Mouse (Mus musculus): ENCODE data around the gene C9. TPM values are rescaled to one million over a fixed set of nuclear protein-coding genes. Genes with fewer than 3 reads are reported as not detected.

The C9 gene
- polyA plus RNA-seq (2015; fragmentation: Nextera tagmentation; extraction: Ambion mirVana) = not detected in 2 replicates

GRCm38 (mm10) chr15:6445135-6445534 is at the start of gene C9:
Gene C9 (plus strand): TSS chr15:6445327.
- H3K4me2 ChIP-seq = no peak within 1 kb of the TSS
- H3K9ac ChIP-seq = no peak within 1 kb of the TSS
- H3K36me3 ChIP-seq (ENCODE audit: poor library complexity, severe bottlenecking) = no peaks in the 10 kb centered on the region
- no peak for ATAC-seq
- H3K27ac ChIP-seq = no peak within 1 kb of the TSS
- no peak within 1 kb of the TSS for H3K4me3 ChIP-seq
- WGBS = 77% methylated on average over 2 of the region's 2 CpGs
- H3K27me3 ChIP-seq = no peaks in the 10 kb centered on the region
- H3K9me3 ChIP-seq (replicated peaks) = no peaks in the 10 kb centered on the region
- H3K4me1 ChIP-seq = peaks cover 8% of the 10 kb centered on the region; the same call in 1 of the 2 replicates

DNA sequence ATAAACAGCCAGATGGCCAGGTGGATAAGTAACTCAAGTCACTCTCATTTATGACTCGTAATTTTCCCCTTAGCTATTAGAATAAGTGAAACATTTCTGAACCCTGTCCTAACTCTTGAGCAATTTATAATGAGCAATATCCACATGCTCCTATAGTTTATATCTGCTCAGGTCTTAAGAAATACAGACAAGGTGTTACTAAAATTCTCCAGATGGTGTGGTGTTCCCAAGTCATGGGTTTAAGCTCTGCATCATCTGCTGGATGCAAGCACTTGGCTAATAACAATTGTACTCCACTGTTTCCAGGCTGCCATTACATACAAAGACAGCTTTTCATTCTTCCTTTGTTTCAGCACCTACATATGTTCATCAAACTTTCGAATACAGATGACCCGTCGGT is 46.9 kb upstream of the C9 start:
- no peaks in the 10 kb centered on the region for H3K36me3 ChIP-seq (ENCODE audit: poor library complexity, severe bottlenecking)
- H3K4me1 ChIP-seq = no peaks in the 10 kb centered on the region
- ATAC-seq = no peak
- H3K27me3 ChIP-seq = no peaks in the 10 kb centered on the region
- no peak overlapping the region for H3K9ac ChIP-seq
- no peak overlapping the region for H3K4me2 ChIP-seq
- no peak overlapping the region for H3K4me3 ChIP-seq
- H3K9me3 ChIP-seq (replicated peaks) = no peaks in the 10 kb centered on the region
- WGBS = 86% methylated on average over 4 of the region's 4 CpGs
- H3K27ac ChIP-seq = no peak overlapping the region

DNA sequence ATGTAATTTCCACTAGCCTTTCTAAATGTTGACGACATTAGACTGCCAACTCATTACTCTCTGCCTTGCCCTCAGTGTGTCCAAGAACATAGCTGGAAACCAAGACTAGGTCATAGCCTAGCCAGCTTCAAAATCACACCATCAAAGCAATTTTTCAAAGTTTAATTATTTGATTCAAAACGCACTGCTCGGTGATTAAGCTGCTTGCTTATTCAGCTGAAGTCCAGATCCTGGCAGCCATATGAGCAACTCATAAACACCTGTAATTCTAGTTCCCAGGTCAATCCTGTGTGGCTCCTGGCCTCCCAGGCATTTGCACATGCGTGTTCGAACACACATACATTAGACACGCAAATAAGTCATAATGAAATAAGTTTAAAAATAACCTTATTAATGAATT is 46.2 kb upstream of the C9 start:
- no peak overlapping the region for H3K9ac ChIP-seq
- H3K27me3 ChIP-seq = no peaks in the 10 kb centered on the region
- H3K9me3 ChIP-seq (replicated peaks) = no peaks in the 10 kb centered on the region
- H3K4me3 ChIP-seq = no peak overlapping the region
- H3K36me3 ChIP-seq (ENCODE audit: poor library complexity, severe bottlenecking) = no peaks in the 10 kb centered on the region
- H3K27ac ChIP-seq = no peak overlapping the region
- H3K4me2 ChIP-seq = no peak overlapping the region
- 84% methylated on average over 6 of the region's 6 CpGs for WGBS
- ATAC-seq = no peak
- no peaks in the 10 kb centered on the region for H3K4me1 ChIP-seq

GRCm38 (mm10) chr15:6400115-6400514 is 45.0 kb upstream of the C9 start:
- 88% methylated on average over 8 of the region's 8 CpGs for WGBS
- no peaks in the 10 kb centered on the region for H3K27me3 ChIP-seq
- no peak overlapping the region for H3K4me2 ChIP-seq
- ATAC-seq = no peak
- H3K4me3 ChIP-seq = no peak overlapping the region
- no peaks in the 10 kb centered on the region for H3K36me3 ChIP-seq (ENCODE audit: poor library complexity, severe bottlenecking)
- H3K27ac ChIP-seq = no peak overlapping the region
- H3K9me3 ChIP-seq (replicated peaks) = no peaks in the 10 kb centered on the region
- H3K4me1 ChIP-seq = no peaks in the 10 kb centered on the region
- H3K9ac ChIP-seq = no peak overlapping the region

- Histone ChIP-seq H3K36me3 (ENCODE audit: poor library complexity, severe bottlenecking) (no peaks in the 10 kb centered on the region), H3K27ac (no peak overlapping the region), H3K4me2 (no peak overlapping the region), H3K9me3 (replicated peaks) (no peaks in the 10 kb centered on the region), H3K4me3 (no peak overlapping the region), H3K27me3 (no peaks in the 10 kb centered on the region), H3K9ac (no peak overlapping the region), H3K4me1 (no peaks in the 10 kb centered on the region)
- WGBS = 96% methylated on average over 2 of the region's 2 CpGs
- ATAC-seq = no peak
These were observed 42.7 kb upstream of the C9 start for GRCm38 (mm10) chr15:6402433-6402832.

DNA sequence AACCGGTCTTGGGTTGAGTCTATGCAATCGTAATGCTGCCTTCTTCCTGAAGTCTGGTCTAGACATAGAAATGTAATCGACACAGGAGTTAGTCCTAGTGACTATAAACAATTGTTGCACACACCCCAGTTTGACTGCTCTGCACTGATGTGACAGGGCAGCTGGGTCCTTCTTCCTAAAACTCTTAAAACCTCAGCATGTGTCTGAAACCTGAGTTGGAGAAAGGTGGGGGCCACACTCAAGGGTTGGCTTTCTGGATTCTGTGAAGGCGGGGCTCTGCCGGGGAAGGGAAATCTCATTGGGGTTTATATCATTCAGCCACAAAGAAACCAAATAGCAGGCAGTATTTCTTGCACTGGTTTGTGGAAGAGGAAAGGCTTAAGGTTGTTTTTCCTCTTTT is 41.0 kb upstream of the C9 start:
- Histone ChIP-seq H3K27me3 (no peaks in the 10 kb centered on the region), H3K9ac (no peak overlapping the region), H3K4me3 (no peak overlapping the region), H3K27ac (no peak overlapping the region), H3K4me1 (no peaks in the 10 kb centered on the region), H3K36me3 (ENCODE audit: poor library complexity, severe bottlenecking) (no peaks in the 10 kb centered on the region), H3K4me2 (no peak overlapping the region), H3K9me3 (replicated peaks) (no peaks in the 10 kb centered on the region)
- ATAC-seq = no peak
- 89% methylated on average over 5 of the region's 5 CpGs for WGBS

- Histone ChIP-seq H3K9ac (no peak overlapping the region), H3K4me1 (no peaks in the 10 kb centered on the region), H3K4me3 (no peak overlapping the region), H3K27ac (no peak overlapping the region), H3K36me3 (ENCODE audit: poor library complexity, severe bottlenecking) (no peaks in the 10 kb centered on the region), H3K9me3 (replicated peaks) (no peaks in the 10 kb centered on the region), H3K4me2 (no peak overlapping the region), H3K27me3 (no peaks in the 10 kb centered on the region)
- 83% methylated on average over 6 of the region's 6 CpGs for WGBS
- no peak for ATAC-seq
These were observed 38.4 kb upstream of the C9 start for GRCm38 (mm10) chr15:6406771-6407170.

DNA sequence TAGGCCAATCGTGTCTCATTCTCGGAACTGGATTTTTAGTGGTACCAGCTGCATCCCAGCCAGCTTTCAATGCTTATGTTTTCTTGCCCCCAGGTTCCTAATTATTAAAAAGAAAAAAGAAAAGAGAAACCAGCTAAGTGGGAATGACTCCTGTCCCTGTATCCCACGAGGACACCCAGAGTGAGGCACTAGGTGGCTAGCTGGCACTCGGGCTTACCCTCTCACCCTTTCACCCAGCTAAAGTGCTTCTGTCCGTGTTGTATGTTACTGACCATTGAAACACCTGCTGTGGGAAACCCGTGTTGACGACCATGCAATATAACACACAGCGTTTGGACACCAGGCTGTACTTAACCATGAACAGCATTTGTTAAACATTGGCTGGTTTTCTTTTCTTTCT is 36.1 kb upstream of the C9 start:
- no peaks in the 10 kb centered on the region for H3K9me3 ChIP-seq (replicated peaks)
- H3K27ac ChIP-seq = no peak overlapping the region
- no peak overlapping the region for H3K4me2 ChIP-seq
- H3K27me3 ChIP-seq = no peaks in the 10 kb centered on the region
- H3K4me3 ChIP-seq = no peak overlapping the region
- H3K36me3 ChIP-seq (ENCODE audit: poor library complexity, severe bottlenecking) = no peaks in the 10 kb centered on the region
- 92% methylated on average over 8 of the region's 8 CpGs for whole genome bisulfite sequencing
- H3K4me1 ChIP-seq = no peaks in the 10 kb centered on the region
- ATAC-seq = no peak
- no peak overlapping the region for H3K9ac ChIP-seq

GRCm38 (mm10) chr15:6410161-6410560 is 35.0 kb upstream of the C9 start:
- no peak overlapping the region for H3K9ac ChIP-seq
- H3K4me1 ChIP-seq = no peaks in the 10 kb centered on the region
- no peaks in the 10 kb centered on the region for H3K36me3 ChIP-seq (ENCODE audit: poor library complexity, severe bottlenecking)
- H3K4me3 ChIP-seq = no peak overlapping the region
- no peaks in the 10 kb centered on the region for H3K27me3 ChIP-seq
- no peak overlapping the region for H3K4me2 ChIP-seq
- no peak for ATAC-seq
- no peaks in the 10 kb centered on the region for H3K9me3 ChIP-seq (replicated peaks)
- no peak overlapping the region for H3K27ac ChIP-seq
- WGBS = 94% methylated on average over 3 of the region's 3 CpGs

DNA sequence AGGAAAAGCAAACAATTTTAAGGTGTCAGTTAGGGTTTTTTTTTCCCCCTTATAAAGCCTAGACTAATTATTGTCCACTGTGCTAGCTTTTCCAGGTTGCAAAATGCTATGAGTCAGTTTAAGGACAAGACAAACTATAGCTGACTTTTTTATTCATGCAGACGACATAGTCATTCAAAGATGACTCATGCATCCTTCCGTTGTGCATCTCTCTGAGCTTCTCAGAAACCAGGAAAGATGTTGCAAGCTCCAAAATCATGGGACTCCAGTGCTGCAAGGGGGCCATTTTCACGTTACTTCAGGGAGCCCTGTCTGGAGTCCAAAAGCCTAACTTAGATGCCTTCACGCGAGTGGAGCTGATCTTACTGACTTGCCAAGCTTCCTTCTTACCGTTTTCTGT is 33.8 kb upstream of the C9 start:
- no peaks in the 10 kb centered on the region for H3K9me3 ChIP-seq (replicated peaks)
- WGBS = 90% methylated on average over 6 of the region's 6 CpGs
- no peaks in the 10 kb centered on the region for H3K27me3 ChIP-seq
- H3K4me3 ChIP-seq = no peak overlapping the region
- no peaks in the 10 kb centered on the region for H3K4me1 ChIP-seq
- H3K36me3 ChIP-seq (ENCODE audit: poor library complexity, severe bottlenecking) = no peaks in the 10 kb centered on the region
- no peak overlapping the region for H3K9ac ChIP-seq
- no peak overlapping the region for H3K4me2 ChIP-seq
- ATAC-seq = no peak
- no peak overlapping the region for H3K27ac ChIP-seq

DNA sequence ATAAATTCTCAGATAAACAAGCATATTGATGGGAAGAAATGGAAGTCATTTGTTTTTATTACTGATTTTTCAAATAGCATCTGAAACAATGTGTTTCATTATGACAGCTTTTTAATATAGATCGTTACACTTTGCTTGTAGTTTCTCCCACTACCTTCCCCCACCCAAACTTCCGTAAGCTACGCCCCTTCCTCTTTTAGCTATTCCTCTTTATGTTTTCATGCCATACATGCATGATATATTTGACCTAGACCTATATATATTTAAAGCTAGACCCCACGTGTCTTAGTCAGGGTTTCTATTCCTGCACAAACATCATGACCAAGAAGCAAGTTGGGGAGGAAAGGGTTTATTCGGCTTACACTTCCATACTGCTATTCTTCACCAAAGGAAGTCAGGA is 29.8 kb upstream of the C9 start:
- Histone ChIP-seq H3K27ac (no peak overlapping the region), H3K9me3 (replicated peaks) (no peaks in the 10 kb centered on the region), H3K4me2 (no peak overlapping the region), H3K9ac (no peak overlapping the region), H3K4me1 (no peaks in the 10 kb centered on the region), H3K27me3 (no peaks in the 10 kb centered on the region), H3K36me3 (ENCODE audit: poor library complexity, severe bottlenecking) (no peaks in the 10 kb centered on the region), H3K4me3 (no peak overlapping the region)
- ATAC-seq = no peak
- 91% methylated on average over 5 of the region's 5 CpGs for WGBS

DNA sequence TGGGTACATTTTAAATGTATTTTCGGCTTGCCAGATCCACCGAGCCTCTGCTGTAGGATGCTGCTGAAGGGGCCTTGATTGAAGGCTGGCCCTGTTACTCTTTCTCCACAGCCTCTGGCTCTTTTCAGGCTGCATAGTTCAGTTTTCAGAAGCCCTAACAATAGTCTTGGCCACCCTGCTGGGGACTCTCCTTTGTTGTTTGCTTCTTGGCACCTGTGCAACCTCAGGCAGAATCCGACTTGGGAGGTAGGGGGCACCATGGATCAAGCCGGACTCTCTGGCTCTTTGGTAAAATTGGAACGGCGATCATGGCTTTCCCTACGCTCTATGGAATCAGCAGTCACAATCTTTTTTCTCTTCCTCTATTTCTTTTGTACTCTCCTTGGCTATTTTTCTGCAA is 13.3 kb upstream of the C9 start:
- H3K36me3 ChIP-seq (ENCODE audit: poor library complexity, severe bottlenecking) = no peaks in the 10 kb centered on the region
- no peak overlapping the region for H3K27ac ChIP-seq
- H3K9me3 ChIP-seq (replicated peaks) = no peaks in the 10 kb centered on the region
- no peak overlapping the region for H3K4me2 ChIP-seq
- no peak overlapping the region for H3K4me3 ChIP-seq
- H3K9ac ChIP-seq = no peak overlapping the region
- ATAC-seq = peak; percentile 53; the same call in 1 of the 2 replicates
- H3K27me3 ChIP-seq = no peaks in the 10 kb centered on the region
- peaks cover 18% of the 10 kb centered on the region for H3K4me1 ChIP-seq
- 33% methylated on average over 7 of the region's 7 CpGs for WGBS

GRCm38 (mm10) chr15:6432411-6432810 is 12.7 kb upstream of the C9 start:
- Histone ChIP-seq H3K9ac (no peak overlapping the region), H3K36me3 (ENCODE audit: poor library complexity, severe bottlenecking) (no peaks in the 10 kb centered on the region), H3K9me3 (replicated peaks) (no peaks in the 10 kb centered on the region), H3K4me2 (no peak overlapping the region), H3K4me3 (no peak overlapping the region), H3K27me3 (no peaks in the 10 kb centered on the region), H3K27ac (no peak overlapping the region), H3K4me1 (peaks cover 18% of the 10 kb centered on the region)
- 80% methylated on average over 7 of the region's 7 CpGs for WGBS
- ATAC-seq = peak; percentile 65; the same call in 1 of the 2 replicates

All from forebrain, embryonic 13.5 days (tissue).